Mouse (Mus musculus): ENCODE data around the gene Zdhhc17.

- TF ChIP-seq POLR2A (IDR thresholded peaks at IDR 0.05; ENCODE audit: low read depth, low read length) (no peak), CTCF (IDR thresholded peaks at IDR 0.05; ENCODE audit: borderline replicate concordance, insufficient read depth, low read length) (no peak)
Measured at GRCm38 (mm10) chr10:111030845-111031244, 20.9 kb upstream of the Zdhhc17 start.

Data from embryonic fibroblast, embryonic 13.5 days (primary cell).